Mouse (Mus musculus) retina, embryonic 14.5 days (tissue): ENCODE measurements around the gene Sardh.
A peak's percentile ranks its signal among the peaks of the same experiment; 100 is the strongest.

ENCODE experiments used
- DNase-seq: peaks from one replicate; pipeline ENCODE4 v3.0.0-alpha.2; 2015; ENCODE audit warnings: low spot score

Sardh gene

GRCm38 (mm10) chr2:27226572-27226971 is 21.6 kb downstream of the Sardh start:
- DNase-seq = no peak

GRCm38 (mm10) chr2:27223012-27223421 is 25.1 kb downstream of the Sardh start:
- DNase-seq = no peak

GRCm38 (mm10) chr2:27218569-27218968 is 29.6 kb downstream of the Sardh start:
- DNase-seq = no peak

GRCm38 (mm10) chr2:27218121-27218544 is 30.0 kb downstream of the Sardh start:
- no peak for DNase-seq

GRCm38 (mm10) chr2:27215537-27215936 is 32.6 kb downstream of the Sardh start:
- DNase-seq = no peak

- DNase-seq = no peak
These were observed 35.9 kb downstream of the Sardh start for GRCm38 (mm10) chr2:27211966-27212893.

GRCm38 (mm10) chr2:27210676-27211210 is 37.4 kb downstream of the Sardh start:
- no peak for DNase-seq

- DNase-seq = peak; percentile 72
These were observed 37.9 kb downstream of the Sardh start for GRCm38 (mm10) chr2:27210255-27210654.

GRCm38 (mm10) chr2:27209816-27210215 is 38.3 kb downstream of the Sardh start:
- no peak for DNase-seq

- DNase-seq = no peak
These were observed 38.8 kb downstream of the Sardh start for GRCm38 (mm10) chr2:27209370-27209769.

- DNase-seq = no peak
These were observed 41.0 kb downstream of the Sardh start for GRCm38 (mm10) chr2:27207126-27207525.

- no peak for DNase-seq
These were observed 41.9 kb downstream of the Sardh start for GRCm38 (mm10) chr2:27206128-27206797.

- DNase-seq = no peak
These were observed 42.5 kb downstream of the Sardh start for GRCm38 (mm10) chr2:27205666-27206065.

- no peak for DNase-seq
These were observed 47.6 kb downstream of the Sardh start for GRCm38 (mm10) chr2:27200586-27200985.

GRCm38 (mm10) chr2:27198551-27199246 is 49.4 kb downstream of the Sardh start:
- no peak for DNase-seq

- no peak for DNase-seq
These were observed 58.1 kb downstream of the Sardh start for GRCm38 (mm10) chr2:27189994-27190393.

GRCm38 (mm10) chr2:27187531-27187930 is 60.6 kb downstream of the Sardh start:
- DNase-seq = no peak

GRCm38 (mm10) chr2:27183734-27184133 is 64.4 kb downstream of the Sardh start:
- no peak for DNase-seq

- no peak for DNase-seq
These were observed 66.2 kb downstream of the Sardh start for GRCm38 (mm10) chr2:27181907-27182306.

- DNase-seq = no peak
These were observed 69.0 kb downstream of the Sardh start for GRCm38 (mm10) chr2:27179101-27179500.

GRCm38 (mm10) chr2:27175696-27176267 is 72.4 kb downstream of the Sardh start:
- DNase-seq = no peak

- DNase-seq = no peak
These were observed 73.9 kb downstream of the Sardh start for GRCm38 (mm10) chr2:27174242-27174641.
